Mouse (Mus musculus) natural killer cell, adult 2 months (primary cell): ENCODE measurements around the gene Stk39.

Source experiments
- DNase-seq, 2 experiments: peaks; one replicate each; pipeline ENCODE4 v3.0.0; 2022; ENCODE audit warnings: low spot score in 2 of 2

Gene Stk39

DNA sequence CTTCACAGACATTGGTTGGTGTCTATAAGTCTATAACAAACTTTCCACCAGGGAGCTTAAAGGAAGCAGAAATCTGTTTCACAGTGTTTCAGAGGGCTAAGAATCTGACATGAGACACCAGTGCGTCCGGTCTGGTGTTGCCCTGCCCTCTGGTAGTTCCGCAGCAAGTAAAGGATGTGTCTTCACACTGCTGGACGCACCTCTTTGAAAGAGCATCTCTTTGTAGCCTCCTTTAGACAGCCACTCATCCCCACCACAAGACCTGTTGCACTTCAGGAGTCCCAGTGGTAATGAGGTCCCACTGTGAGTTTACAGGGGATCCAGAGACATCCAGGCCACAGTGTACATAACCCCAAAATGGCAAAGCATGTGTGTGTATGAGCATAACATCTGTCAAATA lies 88.1 kb downstream of the Stk39 start:
- no peak for DNase-seq

DNA sequence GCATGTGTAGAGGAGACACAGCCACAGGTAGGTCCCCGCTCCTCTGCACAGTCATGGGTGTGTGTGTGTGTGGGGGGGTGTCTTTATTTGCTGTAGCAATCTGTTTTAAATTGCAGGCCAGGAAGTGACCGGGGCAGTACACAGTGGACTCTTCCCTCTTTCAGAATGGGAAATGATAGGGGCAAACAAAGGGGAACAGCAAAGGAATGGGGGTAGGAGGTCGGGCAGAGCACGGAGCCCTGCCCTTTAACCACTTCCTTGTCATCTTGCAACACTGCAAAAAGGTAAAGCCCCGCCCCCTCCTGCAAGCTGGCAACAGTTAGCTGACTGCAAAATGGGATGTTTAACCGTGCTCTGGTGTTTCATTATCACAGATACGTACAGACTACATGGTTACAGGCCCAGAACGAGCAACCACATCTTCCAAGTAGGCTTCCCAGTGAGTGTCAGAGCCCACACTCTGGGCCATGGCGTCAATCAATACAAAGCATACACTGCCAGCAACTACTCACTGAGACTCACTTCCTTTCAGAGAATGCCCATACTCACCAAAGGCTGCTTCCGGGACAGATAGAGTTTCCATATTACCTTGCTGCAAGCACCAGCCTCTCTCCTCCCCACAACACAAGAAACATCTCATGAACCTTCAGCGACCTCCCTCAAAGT lies 89.5 kb downstream of the Stk39 start:
- DNase-seq, result peak; percentile 15 to 19

DNA sequence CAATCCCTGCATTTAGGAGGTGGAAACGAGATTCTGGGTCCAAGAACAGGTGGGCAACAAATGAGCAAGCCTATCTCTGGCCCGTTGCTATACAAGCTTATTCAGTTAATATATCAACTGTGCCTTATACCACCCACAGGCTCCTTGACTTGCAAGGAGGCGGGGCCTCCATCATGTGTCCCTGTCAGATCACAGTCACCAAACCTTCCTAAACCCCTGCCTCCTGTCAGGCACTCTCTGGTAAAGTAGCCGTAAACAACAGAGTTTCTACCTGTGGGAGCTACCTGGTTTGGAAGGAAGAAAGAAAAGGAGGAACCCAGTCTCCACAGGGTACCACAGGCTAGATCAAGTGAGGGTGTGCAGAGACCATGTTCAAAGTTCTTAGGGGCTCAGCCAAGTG lies 90.2 kb downstream of the Stk39 start:
- DNase-seq, result no peak

GRCm38 (mm10) chr2:68381205-68381604 lies 90.9 kb downstream of the Stk39 start:
- DNase-seq, result peak in 1 of 2 experiments; percentile 19

GRCm38 (mm10) chr2:68379631-68380030 lies 92.4 kb downstream of the Stk39 start:
- DNase-seq, result no peak

GRCm38 (mm10) chr2:68378319-68378718 lies 93.7 kb downstream of the Stk39 start:
- DNase-seq, result no peak

DNA sequence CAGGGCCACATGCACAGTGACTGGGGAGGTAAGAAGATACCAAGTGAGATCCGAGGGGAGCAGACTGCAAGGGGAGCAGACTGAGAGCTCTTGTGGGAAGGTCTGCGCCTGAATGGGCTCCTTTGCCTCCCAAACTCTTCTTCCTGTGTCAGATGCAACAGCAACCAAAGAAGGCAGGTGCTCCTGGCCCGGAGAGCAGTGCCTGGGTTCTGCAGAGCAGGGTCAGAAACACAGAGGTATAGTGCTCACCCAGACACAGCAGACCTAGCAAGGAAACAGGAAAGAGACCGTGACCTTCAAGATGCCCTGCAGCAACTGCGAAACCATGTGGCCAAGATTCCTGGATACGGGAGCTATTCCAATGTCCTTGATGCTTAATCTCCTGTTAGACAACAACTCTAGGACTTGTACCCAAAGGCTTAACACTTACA lies 94.8 kb downstream of the Stk39 start:
- no peak for DNase-seq

DNA sequence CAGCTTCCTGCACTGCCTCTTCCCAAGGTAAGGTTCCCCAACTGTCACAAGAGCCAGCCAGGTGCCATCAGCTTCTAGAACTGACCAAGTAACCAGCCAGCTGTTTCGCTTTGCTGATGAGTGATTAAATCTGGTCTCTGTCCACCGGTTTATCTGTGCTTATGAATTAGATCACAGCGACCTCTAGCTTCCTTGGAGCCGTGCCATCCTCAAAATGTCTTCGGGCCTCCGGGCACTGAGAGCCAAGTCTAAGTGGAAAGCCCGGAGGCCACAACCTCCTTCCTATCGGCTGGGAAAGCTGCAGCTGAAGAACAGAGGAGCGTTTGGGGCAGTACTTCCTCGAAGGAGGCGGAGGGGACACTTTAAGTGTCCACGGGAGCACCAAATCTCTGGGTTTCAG lies 95.4 kb downstream of the Stk39 start:
- DNase-seq, result no peak

GRCm38 (mm10) chr2:68374202-68374601 lies 97.9 kb downstream of the Stk39 start:
- no peak for DNase-seq

- no peak for DNase-seq
Measured at GRCm38 (mm10) chr2:68371912-68372311, 100.2 kb downstream of the Stk39 start.

DNA sequence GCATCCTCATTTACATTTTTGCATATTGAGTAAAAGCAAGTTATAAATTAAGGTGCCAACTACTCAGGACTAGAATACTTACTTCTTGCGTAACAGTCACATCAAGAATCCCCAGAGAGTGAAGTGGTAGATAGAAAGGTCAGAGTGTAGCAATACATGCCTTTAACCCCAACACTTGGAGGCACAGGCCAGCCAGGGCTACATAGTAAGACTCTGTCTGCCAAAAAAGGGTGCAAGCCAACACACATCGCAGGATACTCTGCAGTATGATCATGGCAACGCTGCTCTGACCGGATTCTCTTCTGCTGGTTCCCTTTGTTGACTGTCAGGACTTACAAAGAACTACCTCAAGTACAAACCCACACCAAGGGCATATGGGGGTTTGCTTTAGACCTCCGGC lies 101.7 kb downstream of the Stk39 start:
- DNase-seq, result no peak

- no peak for DNase-seq
Measured at GRCm38 (mm10) chr2:68369080-68369479, 103.0 kb downstream of the Stk39 start.

DNA sequence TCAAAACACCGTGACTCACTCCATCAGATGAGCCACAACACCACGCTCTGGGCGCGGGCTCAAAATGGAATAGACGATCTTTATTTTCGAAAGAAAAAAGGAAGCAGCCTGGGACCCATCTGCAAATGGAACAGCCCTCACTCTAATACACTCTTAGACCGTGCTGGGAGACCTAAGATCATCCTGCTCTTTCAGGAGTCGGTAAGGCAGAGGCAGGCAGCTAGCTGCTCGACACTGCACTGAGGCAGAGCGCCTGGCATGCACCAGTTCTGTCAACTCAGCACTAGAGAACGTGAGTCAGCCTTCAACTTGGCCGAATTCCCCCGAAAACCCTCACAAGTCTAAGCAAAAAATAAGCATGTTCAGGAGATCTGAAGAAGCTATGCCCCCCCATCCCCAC lies 104.1 kb downstream of the Stk39 start:
- no peak for DNase-seq

GRCm38 (mm10) chr2:68366897-68367193 lies 105.2 kb downstream of the Stk39 start:
- DNase-seq, result no peak

- DNase-seq, result no peak
Measured at GRCm38 (mm10) chr2:68366091-68366896, 105.8 kb downstream of the Stk39 start.

GRCm38 (mm10) chr2:68365504-68365903 lies 106.6 kb downstream of the Stk39 start:
- no peak for DNase-seq

GRCm38 (mm10) chr2:68364181-68364900 lies 107.7 kb downstream of the Stk39 start:
- DNase-seq, result peak; percentile 7 to 14

GRCm38 (mm10) chr2:68363159-68363558 lies 108.9 kb downstream of the Stk39 start:
- DNase-seq, result no peak

GRCm38 (mm10) chr2:68361701-68362100 lies 110.4 kb downstream of the Stk39 start:
- DNase-seq, result no peak

DNA sequence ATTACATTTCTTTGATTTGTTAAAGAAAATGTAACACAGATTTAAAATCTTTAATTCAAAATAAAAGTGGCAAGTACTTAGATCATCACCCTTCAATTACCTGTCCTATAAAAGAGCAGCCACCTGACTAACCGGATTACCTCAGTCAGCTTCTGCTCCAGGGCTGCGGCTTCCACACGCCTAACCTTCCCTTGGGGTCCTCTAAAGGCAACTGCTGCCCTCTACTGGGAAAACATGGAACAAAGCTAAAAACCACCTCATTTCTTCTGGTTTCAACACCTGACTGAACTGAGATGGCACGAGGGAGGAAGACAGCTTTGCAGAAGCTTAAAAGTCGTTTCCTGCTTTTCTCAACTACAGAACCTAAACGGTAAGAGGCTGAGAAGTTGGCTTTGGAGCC lies 121.4 kb downstream of the Stk39 start:
- peak; percentile 26 to 48 for DNase-seq

DNA sequence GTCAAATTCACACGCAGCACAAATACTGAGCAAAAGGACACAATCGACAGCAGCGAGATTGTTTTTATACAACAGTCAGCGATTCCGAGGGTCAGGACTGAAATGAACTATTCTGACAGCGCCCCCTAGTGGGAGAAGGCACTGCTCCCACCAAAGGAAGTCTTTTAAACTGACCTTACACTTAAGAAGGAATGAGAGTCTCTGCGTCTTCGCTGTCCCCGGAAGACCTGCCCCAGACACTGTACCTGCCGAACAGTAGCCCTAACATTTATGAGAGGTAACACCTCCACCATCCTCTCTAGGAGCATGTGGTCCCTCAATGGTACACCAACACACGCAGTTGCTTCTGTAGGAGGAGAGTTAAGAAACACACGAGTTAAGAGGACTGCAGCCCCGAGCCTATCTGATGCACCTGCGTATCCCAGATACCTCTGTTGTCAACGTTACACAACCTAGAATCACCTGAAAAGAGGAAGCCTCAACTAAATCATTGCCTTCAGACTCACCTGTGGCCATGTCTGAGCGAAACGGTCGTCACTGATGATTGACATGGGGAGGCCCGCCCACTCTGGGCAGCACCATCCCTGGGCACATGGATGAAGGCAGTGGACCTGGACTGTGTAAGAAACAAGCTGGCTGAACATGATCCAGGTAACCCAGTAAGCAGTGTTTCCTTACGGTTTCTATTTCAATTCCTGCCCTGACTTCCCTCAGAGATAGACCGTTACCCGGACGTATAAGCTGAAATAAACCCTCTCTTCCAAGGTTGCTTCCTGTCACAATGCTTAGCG lies 122.3 kb downstream of the Stk39 start:
- peak; percentile 44 to 45 for DNase-seq

- no peak for DNase-seq
Measured at GRCm38 (mm10) chr2:68348966-68349365, 123.1 kb downstream of the Stk39 start.
